Mouse (Mus musculus): ENCODE results near the gene Gm49711. TPM values are rescaled to one million over a fixed set of nuclear protein-coding genes. Genes with fewer than 3 reads are reported as not detected.

Gene Gm49711
- polyA plus RNA-seq, 1 experiment from 2014 or later = 0.32 TPM

GRCm38 (mm10) chr16:92058644-92059620 is 816 bp downstream of the Gm49711 start:
- Histone ChIP-seq H3K4me2 (replicated peaks; ENCODE audit: low read depth, low read length) (peak overlapping the region; percentile 85), H3K27ac (ENCODE audit: low read depth, low read length) (peak overlapping the region; percentile 65; the same call in 1 of the 2 replicates), H3K27me3 (ENCODE audit: control insufficient read depth, insufficient read depth, low read length) (no peaks in the 10 kb centered on the region), H3K36me3 (ENCODE audit: control insufficient read depth, insufficient read depth, low read length) (peaks cover 25% of the 10 kb centered on the region; the same call in 1 of the 2 replicates), H3K9me3 (ENCODE audit: control insufficient read depth, low read length) (peaks cover 5% of the 10 kb centered on the region), H3K9ac (ENCODE audit: low read depth, low read length) (peak overlapping the region; percentile 89), H3K4me3 (ENCODE audit: low read length) (peak overlapping the region; percentile 90), H3K4me1 (ENCODE audit: control insufficient read depth, insufficient read depth, low read length) (peaks cover 21% of the 10 kb centered on the region)
- ATAC-seq (ENCODE audit: low FRiP score, low TSS enrichment) = peak; percentile 37
- WGBS = 2% methylated on average over 40 of the region's 63 CpGs

GRCm38 (mm10) chr16:92060213-92060612 is 2.1 kb downstream of the Gm49711 start:
- H3K4me2 ChIP-seq (replicated peaks; ENCODE audit: low read depth, low read length) = peak overlapping the region; percentile 17; the same call in 1 of the 2 replicates
- WGBS = 61% methylated on average over 3 of the region's 3 CpGs
- ATAC-seq (ENCODE audit: low FRiP score, low TSS enrichment) = no peak
- H3K27ac ChIP-seq (ENCODE audit: low read depth, low read length) = no peak overlapping the region
- H3K4me3 ChIP-seq (ENCODE audit: low read length) = peak overlapping the region; percentile 90; the same call in 1 of the 2 replicates
- peaks cover 21% of the 10 kb centered on the region for H3K4me1 ChIP-seq (ENCODE audit: control insufficient read depth, insufficient read depth, low read length)
- H3K9me3 ChIP-seq (ENCODE audit: control insufficient read depth, low read length) = no peaks in the 10 kb centered on the region
- H3K36me3 ChIP-seq (ENCODE audit: control insufficient read depth, insufficient read depth, low read length) = peaks cover 29% of the 10 kb centered on the region; the same call in 1 of the 2 replicates
- H3K9ac ChIP-seq (ENCODE audit: low read depth, low read length) = no peak overlapping the region
- no peaks in the 10 kb centered on the region for H3K27me3 ChIP-seq (ENCODE audit: control insufficient read depth, insufficient read depth, low read length)

GRCm38 (mm10) chr16:92061586-92061985 is 3.5 kb downstream of the Gm49711 start:
- Histone ChIP-seq H3K27me3 (ENCODE audit: control insufficient read depth, insufficient read depth, low read length) (no peaks in the 10 kb centered on the region), H3K9me3 (ENCODE audit: control insufficient read depth, low read length) (no peaks in the 10 kb centered on the region), H3K4me2 (replicated peaks; ENCODE audit: low read depth, low read length) (no peak overlapping the region), H3K9ac (ENCODE audit: low read depth, low read length) (no peak overlapping the region), H3K4me3 (ENCODE audit: low read length) (no peak overlapping the region), H3K36me3 (ENCODE audit: control insufficient read depth, insufficient read depth, low read length) (peaks cover 43% of the 10 kb centered on the region; the same call in 1 of the 2 replicates), H3K4me1 (ENCODE audit: control insufficient read depth, insufficient read depth, low read length) (peaks cover 21% of the 10 kb centered on the region), H3K27ac (ENCODE audit: low read depth, low read length) (no peak overlapping the region)
- ATAC-seq (ENCODE audit: low FRiP score, low TSS enrichment) = no peak
- 93% methylated on average over 7 of the region's 7 CpGs for WGBS

- no peaks in the 10 kb centered on the region for H3K9me3 ChIP-seq (ENCODE audit: control insufficient read depth, low read length)
- peaks cover 54% of the 10 kb centered on the region; the same call in 1 of the 2 replicates for H3K36me3 ChIP-seq (ENCODE audit: control insufficient read depth, insufficient read depth, low read length)
- H3K27me3 ChIP-seq (ENCODE audit: control insufficient read depth, insufficient read depth, low read length) = no peaks in the 10 kb centered on the region
- H3K4me3 ChIP-seq (ENCODE audit: low read length) = no peak overlapping the region
- no peak for ATAC-seq (ENCODE audit: low FRiP score, low TSS enrichment)
- H3K4me1 ChIP-seq (ENCODE audit: control insufficient read depth, insufficient read depth, low read length) = peaks cover 21% of the 10 kb centered on the region
- no peak overlapping the region for H3K27ac ChIP-seq (ENCODE audit: low read depth, low read length)
- WGBS = 92% methylated on average over 1 of the region's 1 CpGs
- H3K9ac ChIP-seq (ENCODE audit: low read depth, low read length) = no peak overlapping the region
- no peak overlapping the region for H3K4me2 ChIP-seq (replicated peaks; ENCODE audit: low read depth, low read length)
These were observed 4.7 kb downstream of the Gm49711 start for GRCm38 (mm10) chr16:92062832-92063231.

- H3K36me3 ChIP-seq (ENCODE audit: control insufficient read depth, insufficient read depth, low read length) = peaks cover 71% of the 10 kb centered on the region; the same call in 1 of the 2 replicates
- no peak overlapping the region for H3K4me3 ChIP-seq (ENCODE audit: low read length)
- no peak overlapping the region for H3K4me2 ChIP-seq (replicated peaks; ENCODE audit: low read depth, low read length)
- WGBS = 92% methylated on average over 2 of the region's 2 CpGs
- H3K27ac ChIP-seq (ENCODE audit: low read depth, low read length) = no peak overlapping the region
- H3K27me3 ChIP-seq (ENCODE audit: control insufficient read depth, insufficient read depth, low read length) = no peaks in the 10 kb centered on the region
- H3K9me3 ChIP-seq (ENCODE audit: control insufficient read depth, low read length) = no peaks in the 10 kb centered on the region
- no peak overlapping the region for H3K9ac ChIP-seq (ENCODE audit: low read depth, low read length)
- ATAC-seq (ENCODE audit: low FRiP score, low TSS enrichment) = no peak
- H3K4me1 ChIP-seq (ENCODE audit: control insufficient read depth, insufficient read depth, low read length) = peaks cover 13% of the 10 kb centered on the region
These were observed 6.7 kb downstream of the Gm49711 start for GRCm38 (mm10) chr16:92064801-92065200.

- H3K4me1 ChIP-seq (ENCODE audit: control insufficient read depth, insufficient read depth, low read length) = no peaks in the 10 kb centered on the region
- no peak overlapping the region for H3K27ac ChIP-seq (ENCODE audit: low read depth, low read length)
- 88% methylated on average over 8 of the region's 8 CpGs for WGBS
These were observed 12.2 kb downstream of the Gm49711 start for GRCm38 (mm10) chr16:92070338-92070737.

GRCm38 (mm10) chr16:92076797-92077196 is 18.7 kb downstream of the Gm49711 start:
- peaks cover 30% of the 10 kb centered on the region for H3K36me3 ChIP-seq (ENCODE audit: control insufficient read depth, insufficient read depth, low read length)
- no peak overlapping the region for H3K4me3 ChIP-seq (ENCODE audit: low read length)
- no peaks in the 10 kb centered on the region for H3K4me1 ChIP-seq (ENCODE audit: control insufficient read depth, insufficient read depth, low read length)
- H3K27ac ChIP-seq (ENCODE audit: low read depth, low read length) = no peak overlapping the region
- H3K4me2 ChIP-seq (replicated peaks; ENCODE audit: low read depth, low read length) = no peak overlapping the region
- WGBS = 97% methylated on average over 8 of the region's 8 CpGs
- no peaks in the 10 kb centered on the region for H3K9me3 ChIP-seq (ENCODE audit: control insufficient read depth, low read length)
- ATAC-seq (ENCODE audit: low FRiP score, low TSS enrichment) = no peak
- no peak overlapping the region for H3K9ac ChIP-seq (ENCODE audit: low read depth, low read length)
- H3K27me3 ChIP-seq (ENCODE audit: control insufficient read depth, insufficient read depth, low read length) = no peaks in the 10 kb centered on the region

More at GRCm38 (mm10) chr16:92070338-92070737, 12.2 kb downstream of the Gm49711 start:
- H3K4me2 ChIP-seq (replicated peaks; ENCODE audit: low read depth, low read length) = no peak overlapping the region
- H3K9me3 ChIP-seq (ENCODE audit: control insufficient read depth, low read length) = no peaks in the 10 kb centered on the region
- no peak overlapping the region for H3K4me3 ChIP-seq (ENCODE audit: low read length)
- H3K36me3 ChIP-seq (ENCODE audit: control insufficient read depth, insufficient read depth, low read length) = peaks cover 60% of the 10 kb centered on the region; the same call in 1 of the 2 replicates
- no peaks in the 10 kb centered on the region for H3K27me3 ChIP-seq (ENCODE audit: control insufficient read depth, insufficient read depth, low read length)
- no peak for ATAC-seq (ENCODE audit: low FRiP score, low TSS enrichment)
- H3K9ac ChIP-seq (ENCODE audit: low read depth, low read length) = no peak overlapping the region

- H3K9ac ChIP-seq (ENCODE audit: low read depth, low read length) = no peak overlapping the region
These were observed 25.8 kb downstream of the Gm49711 start for GRCm38 (mm10) chr16:92083771-92084453.

More at GRCm38 (mm10) chr16:92083771-92084453, 25.8 kb downstream of the Gm49711 start:
- no peaks in the 10 kb centered on the region for H3K9me3 ChIP-seq (ENCODE audit: control insufficient read depth, low read length)
- peaks cover 13% of the 10 kb centered on the region for H3K36me3 ChIP-seq (ENCODE audit: control insufficient read depth, insufficient read depth, low read length)
- H3K4me2 ChIP-seq (replicated peaks; ENCODE audit: low read depth, low read length) = no peak overlapping the region
- H3K27me3 ChIP-seq (ENCODE audit: control insufficient read depth, insufficient read depth, low read length) = no peaks in the 10 kb centered on the region
- ATAC-seq (ENCODE audit: low FRiP score, low TSS enrichment) = no peak
- H3K4me3 ChIP-seq (ENCODE audit: low read length) = no peak overlapping the region
- H3K4me1 ChIP-seq (ENCODE audit: control insufficient read depth, insufficient read depth, low read length) = no peaks in the 10 kb centered on the region
- H3K27ac ChIP-seq (ENCODE audit: low read depth, low read length) = no peak overlapping the region
- WGBS = 82% methylated on average over 10 of the region's 10 CpGs

Data from kidney, embryonic 14.5 days (tissue).